Mouse (Mus musculus): ENCODE results near the gene Uchl1.

Gene Uchl1

DNA sequence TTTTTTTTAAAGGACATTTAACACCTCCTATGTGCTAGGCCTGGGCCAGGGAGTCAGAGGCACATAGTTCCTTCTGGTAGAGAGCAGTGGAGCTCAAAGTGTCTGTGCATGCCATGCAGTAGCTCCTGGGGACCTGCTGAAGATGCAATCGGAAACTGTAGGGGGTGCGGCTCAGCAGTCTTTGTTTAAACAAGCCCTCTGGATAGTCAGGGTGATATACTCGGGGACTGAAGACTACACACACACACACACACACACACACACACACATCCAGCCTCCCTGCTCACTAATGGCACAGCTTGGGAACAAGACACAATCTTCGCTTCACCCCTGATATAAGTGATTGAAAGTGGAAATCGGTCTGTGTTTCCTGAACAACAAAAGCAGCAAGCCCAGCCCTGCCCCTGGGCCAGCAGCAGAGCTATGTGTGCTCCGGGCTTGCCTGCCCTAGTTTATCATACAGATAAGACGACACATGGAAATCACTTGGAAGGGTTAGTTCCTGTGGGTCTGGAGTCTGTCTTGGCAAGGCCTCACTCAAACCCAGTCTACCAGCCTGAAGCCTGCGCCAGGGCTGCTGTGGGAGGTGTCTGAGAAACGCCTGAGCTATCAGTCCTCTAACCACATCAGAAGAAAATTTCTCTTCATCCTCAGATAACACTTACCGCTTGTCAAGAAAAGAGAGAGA is 27.6 kb downstream of the Uchl1 start:
- no peak for ATAC-seq (ENCODE audit: insufficient number of reproducible peaks, low FRiP score, low TSS enrichment)

DNA sequence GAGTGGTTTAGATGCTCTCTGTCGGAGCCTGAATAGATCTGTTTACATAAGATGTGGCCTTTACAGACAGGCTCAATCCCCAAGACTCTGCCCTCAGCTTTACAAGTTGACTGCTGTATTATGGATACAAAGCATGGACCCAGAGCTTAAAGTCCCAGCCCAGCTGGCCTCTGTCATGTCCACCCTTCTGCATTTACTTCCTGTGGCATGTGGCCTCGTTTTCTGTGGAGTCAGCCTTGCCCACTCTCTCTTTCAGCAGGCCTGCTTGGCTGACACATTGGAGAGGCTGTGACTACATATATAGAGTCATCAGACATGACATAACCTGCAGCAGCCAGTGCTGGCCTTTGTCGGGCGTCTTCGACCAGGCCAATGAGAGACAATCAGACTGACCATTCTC is 32.0 kb downstream of the Uchl1 start:
- ATAC-seq (ENCODE audit: insufficient number of reproducible peaks, low FRiP score, low TSS enrichment), result no peak

DNA sequence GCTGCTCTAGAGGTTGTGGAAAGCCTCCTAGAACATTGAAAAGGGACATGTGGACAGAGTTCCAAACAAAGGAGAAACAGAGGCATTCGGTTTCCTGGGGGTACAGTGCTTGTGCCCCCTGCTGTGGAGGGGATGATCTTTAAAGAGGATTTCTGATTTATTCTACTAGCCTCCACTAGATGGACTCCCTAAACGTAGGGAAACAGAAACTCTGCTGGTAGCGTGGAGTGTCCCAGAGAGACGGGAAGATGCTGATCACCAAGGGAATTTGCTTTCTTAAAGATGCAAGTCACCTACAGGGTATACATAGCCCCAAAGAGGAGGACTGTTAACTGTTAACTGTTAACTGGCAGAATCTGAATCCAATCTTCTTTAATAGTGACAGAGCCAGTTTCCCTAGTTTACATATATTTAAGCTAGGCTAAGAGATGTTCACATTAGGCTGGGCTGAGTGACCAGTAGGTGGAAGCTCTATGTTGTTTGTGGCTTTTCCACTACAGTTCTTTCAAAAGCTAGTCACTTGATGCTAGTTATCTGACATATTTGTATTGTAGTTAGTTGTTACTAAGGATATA is 34.6 kb downstream of the Uchl1 start:
- no peak; the same call in 1 of the 2 replicates for ATAC-seq (ENCODE audit: insufficient number of reproducible peaks, low FRiP score, low TSS enrichment)

DNA sequence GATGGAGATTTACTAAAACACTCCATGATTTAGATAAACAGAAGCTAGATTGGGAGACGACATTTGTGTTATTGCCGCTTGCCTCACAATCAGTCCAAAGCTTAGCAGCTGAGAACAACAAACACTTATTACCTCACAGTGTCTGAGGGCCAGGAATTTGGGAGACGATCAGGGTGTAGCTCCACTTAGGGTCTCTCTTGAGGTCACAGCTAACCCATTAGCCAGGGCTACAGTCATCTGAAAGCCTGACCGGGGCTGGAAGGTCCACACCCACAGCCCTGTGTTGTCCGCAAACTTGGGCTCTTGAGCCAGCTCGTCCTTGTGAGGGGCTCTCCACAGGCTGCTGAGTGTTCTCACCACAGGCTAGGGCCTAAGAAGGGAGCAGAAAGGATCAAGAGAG is 36.9 kb downstream of the Uchl1 start:
- ATAC-seq (ENCODE audit: insufficient number of reproducible peaks, low FRiP score, low TSS enrichment), result no peak

DNA sequence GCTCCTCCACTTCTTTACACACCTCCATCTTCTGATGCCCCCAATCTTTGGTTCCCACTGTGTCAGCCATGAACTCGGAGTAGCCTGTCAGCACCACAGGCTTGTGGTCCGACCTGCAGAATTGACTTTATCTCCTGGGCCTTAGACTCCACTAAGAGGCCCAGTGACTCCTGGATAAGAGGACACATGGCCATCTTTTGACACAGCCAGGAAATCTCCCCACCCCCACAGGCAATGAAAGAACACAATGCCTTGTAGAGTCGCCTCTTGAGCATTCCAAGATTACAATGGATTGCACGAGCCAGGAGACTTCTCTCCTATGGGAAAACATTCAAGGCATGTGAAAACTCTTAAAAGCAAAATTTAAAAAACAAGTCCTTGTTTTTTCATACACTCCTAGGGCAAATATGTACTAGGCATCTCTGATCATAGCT is 39.6 kb downstream of the Uchl1 start:
- no peak for ATAC-seq (ENCODE audit: insufficient number of reproducible peaks, low FRiP score, low TSS enrichment)

DNA sequence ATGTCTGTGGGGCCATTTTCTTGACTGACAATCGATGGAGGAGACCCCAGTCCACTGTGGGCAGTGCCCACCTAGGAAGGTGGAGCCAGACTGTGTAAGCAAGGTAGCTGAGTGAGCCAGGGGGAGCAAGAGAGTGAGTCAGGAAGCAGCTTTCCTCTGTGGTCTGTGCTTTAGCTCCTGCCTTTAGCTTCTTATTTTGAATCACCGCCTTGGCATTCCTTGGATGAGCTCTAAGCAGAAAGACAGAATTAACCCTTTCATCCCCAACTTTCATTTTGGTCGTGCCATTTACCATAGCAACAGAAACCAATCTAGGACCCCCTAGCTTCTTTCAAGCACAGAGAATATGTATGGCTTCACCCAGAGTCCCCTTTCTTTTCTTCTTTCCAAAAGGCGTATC is 42.0 kb downstream of the Uchl1 start:
- no peak for ATAC-seq (ENCODE audit: insufficient number of reproducible peaks, low FRiP score, low TSS enrichment)

DNA sequence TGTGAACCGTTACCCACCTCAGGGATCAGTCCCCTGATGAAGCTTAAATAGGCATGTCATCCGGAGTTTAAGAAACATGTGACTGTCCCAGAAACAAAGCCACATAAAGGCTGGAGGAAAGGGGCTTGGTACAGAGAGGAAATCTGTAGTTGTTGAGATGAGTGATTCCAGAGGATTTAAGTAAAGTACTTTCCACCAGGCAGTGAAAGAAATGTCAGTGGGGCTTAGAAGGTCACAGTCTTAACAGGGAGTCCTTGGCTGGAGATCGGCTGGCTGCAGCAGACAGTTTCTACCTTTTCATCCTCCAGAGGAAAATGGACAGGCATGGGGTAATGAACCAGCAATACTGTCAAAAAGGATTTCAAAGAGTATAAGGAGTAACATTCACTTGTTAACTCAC is 42.5 kb downstream of the Uchl1 start:
- no peak for ATAC-seq (ENCODE audit: insufficient number of reproducible peaks, low FRiP score, low TSS enrichment)

DNA sequence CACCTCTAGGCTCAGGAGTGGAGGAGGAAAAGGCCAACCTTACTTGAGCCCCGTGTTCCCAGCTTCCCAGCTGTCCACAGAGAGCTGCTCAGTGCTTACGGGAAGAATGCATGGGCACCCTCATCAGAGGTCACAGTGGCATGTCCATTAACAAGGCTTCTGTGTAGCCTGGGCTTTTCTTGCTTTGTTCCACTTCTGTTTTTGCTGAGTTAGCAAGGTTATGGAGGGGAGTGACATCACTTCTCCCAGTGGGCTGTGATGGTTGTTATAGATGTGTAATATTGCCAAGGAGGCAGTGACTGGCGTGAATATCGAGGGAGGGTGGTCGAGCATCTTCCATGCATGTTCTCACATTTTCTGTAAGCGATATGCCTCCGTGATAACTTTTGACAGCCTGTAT is 43.0 kb downstream of the Uchl1 start:
- ATAC-seq (ENCODE audit: insufficient number of reproducible peaks, low FRiP score, low TSS enrichment), result no peak

DNA sequence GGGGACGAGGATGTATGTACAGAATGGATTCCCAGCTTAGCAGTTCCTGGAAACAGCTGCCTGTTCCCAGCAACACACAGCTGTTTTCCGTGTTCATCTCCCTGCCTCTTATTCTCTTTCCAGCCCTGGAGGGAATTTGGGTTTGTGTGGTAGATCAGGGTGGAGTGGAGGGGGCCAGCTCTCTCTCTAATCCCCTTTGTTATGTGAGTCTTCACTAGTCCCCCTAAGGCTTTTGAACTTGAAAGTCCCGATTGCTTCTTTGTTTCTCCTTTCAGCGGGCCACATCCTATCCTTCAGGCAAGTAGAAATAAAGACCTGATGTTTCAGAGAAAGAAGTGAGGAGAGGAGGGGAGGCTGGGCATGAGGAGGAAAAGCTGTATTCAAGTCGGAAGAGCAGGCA is 45.0 kb downstream of the Uchl1 start:
- no peak for ATAC-seq (ENCODE audit: insufficient number of reproducible peaks, low FRiP score, low TSS enrichment)

DNA sequence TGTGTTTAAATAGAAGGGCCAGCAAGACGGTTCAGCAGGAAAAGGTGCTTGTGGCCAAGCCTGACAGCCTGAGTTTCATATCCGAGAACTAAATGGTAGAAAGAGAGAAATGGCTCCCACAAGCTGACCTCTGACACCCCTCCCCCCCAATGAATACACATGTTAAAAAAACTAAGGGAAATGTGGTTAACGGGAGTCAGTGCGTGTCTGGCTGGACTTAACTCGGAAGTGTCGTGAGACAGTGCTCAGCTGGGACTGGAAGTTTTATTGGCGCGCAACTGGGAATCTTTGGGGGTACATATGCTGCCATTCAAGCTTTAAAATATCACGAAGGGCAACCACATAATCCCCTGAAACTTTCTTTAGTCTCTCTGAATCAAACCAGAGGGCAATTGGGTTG is 46.7 kb downstream of the Uchl1 start:
- ATAC-seq (ENCODE audit: insufficient number of reproducible peaks, low FRiP score, low TSS enrichment), result no peak

DNA sequence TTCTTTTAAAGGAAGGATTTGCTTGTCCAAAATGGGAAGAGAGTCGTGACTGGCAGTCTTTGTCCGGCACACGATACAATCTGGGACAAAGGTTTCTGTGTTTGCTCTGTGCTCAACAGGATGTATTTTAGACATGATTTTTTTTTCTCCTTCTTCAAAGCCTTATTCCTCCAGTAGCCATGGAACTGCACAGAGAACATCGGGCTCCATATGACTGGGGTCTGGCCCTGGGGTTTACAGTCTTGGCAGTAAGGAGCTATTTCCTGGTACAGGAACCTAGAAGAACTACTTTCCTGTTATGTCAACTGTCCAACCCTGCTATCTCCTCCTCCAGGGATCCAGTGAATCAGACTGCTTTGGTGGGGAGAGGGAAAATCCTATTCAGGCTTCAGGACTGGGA is 47.1 kb downstream of the Uchl1 start:
- ATAC-seq (ENCODE audit: insufficient number of reproducible peaks, low FRiP score, low TSS enrichment), result no peak

DNA sequence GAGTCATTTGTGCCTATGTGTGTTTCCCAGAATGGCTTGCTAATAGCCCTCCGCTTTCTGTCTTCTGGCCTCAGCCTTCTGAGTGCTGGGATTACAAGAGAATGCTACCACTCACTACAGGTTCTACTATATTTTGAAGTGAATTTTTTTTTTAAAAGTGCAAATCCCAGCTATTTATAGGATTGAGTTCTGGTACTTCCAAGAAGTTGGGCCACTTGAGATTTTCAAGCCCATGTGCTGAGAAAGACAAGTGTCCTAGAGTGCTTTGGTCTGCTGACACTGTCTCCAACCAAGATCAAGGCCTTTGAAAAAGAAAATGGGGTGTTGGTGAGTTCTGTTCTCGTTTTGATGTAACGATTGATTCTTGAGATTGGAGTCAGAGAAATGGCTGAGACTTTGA is 47.7 kb downstream of the Uchl1 start:
- no peak for ATAC-seq (ENCODE audit: insufficient number of reproducible peaks, low FRiP score, low TSS enrichment)

DNA sequence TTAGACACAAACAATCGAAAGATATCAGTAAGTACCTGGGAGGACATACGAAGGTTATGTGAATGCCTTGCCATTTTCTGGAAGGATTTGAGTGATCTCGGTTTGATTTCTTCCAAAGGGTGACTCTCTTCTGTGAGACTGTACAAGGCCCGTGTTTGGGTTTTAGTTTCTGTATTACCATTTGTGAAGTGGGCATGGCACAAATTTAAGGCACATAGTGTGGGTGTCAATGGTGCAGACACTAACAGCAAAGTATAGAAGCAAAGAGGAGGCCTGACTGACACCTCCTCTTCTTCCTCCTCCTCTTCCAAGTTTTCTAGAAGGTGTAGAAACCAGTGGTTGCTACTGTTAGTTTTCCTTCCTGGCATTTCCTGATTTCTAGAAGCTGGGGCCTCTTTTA is 53.4 kb downstream of the Uchl1 start:
- no peak for ATAC-seq (ENCODE audit: insufficient number of reproducible peaks, low FRiP score, low TSS enrichment)

DNA sequence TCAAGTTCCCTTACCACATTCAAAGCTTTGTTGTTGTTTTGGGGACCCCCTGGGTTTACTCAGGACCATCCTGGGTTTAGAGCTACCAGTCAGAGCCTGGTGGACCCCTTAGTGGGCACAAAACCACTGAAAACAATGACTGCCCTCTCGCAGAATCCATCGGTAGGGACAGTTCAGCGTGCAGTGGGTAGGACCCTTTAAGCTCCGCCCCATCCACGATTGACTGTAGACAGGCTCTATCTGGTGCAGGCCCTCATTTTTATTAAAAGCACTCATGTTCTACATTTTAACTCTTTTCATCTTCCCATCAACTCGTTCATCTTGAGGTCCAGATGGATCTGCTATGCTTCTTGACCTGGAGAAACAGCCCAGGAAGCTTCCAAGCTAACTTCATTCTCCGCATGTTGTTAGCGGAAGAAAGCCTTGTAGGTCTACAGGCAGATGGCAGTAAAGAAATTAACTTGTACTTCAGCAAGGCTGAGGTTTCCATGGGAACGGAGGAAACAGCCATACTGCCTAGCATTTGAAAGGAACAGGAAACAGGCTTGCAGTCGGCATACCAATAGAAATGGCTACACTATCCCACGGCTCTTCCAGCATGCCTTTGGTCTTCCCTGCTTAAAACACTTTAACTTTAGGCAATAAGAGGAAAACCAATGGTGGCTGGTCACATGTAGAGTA is 54.9 kb downstream of the Uchl1 start:
- peak; percentile 84 for ATAC-seq (ENCODE audit: insufficient number of reproducible peaks, low FRiP score, low TSS enrichment)

DNA sequence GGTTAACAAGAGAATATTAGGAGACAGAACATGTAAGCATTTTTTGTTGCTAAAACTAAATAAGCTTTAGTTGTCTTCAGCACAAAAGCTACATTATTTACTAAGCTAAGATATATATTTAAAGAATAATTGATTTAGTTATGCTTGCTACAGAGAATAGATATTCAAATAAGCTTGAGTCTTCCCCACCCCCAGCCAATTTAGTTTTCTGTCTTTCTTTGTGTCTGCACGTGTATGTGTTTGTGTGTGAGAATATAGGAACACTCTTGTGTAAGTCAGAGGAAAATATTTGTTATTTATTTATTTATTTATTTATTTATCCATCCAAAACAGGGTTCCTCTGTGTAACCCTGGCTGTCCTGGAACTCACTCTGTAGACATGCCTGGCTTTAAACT is 55.4 kb downstream of the Uchl1 start:
- no peak for ATAC-seq (ENCODE audit: insufficient number of reproducible peaks, low FRiP score, low TSS enrichment)

DNA sequence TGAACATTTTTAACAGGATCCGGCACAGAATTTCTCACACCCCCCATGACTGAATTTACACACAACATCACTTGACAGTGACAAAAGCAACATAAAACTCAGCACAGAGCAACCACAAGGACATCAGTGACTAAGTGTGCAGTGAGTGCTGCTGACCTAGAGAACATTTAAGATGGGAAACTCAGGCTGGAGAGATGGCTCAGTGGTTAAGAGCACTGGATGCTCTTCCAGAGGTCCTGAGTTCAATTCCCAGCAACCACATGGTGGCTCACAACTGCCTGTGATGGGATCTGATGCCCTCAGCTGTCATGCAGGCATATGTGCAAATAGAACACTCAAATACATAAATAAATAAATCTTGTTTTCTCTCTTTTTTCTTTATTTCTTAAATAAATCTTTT is 57.7 kb downstream of the Uchl1 start:
- no peak for ATAC-seq (ENCODE audit: insufficient number of reproducible peaks, low FRiP score, low TSS enrichment)
